ENCODE assay signal across 26 mouse cellular contexts in the genomic region with DNA sequence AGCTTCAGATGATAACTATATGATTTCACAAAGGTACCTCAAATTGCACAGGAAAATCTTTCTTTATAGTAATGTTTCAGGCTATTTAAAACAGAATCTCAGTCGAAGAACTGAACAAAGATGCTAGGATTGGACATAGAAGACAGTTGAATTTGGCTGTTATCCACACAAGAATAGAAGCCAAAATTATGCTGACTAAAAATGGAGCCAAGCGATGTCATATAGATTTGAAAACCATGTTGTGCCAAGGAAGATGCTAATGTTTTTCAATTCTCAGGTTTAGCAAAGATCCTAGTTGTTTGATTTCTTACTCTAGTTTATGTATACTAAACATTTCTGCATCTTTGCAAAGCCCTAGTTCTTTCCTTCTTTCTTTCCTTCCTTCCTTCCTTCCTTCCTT.
A peak's percentile ranks its signal among the peaks of the same experiment; 100 is the strongest.
DNase-seq lines count a peak whose midpoint lies in the region; ATAC-seq lines count a peak whose summit lies in the region.
"Had no signal": no experiment of that assay in that cellular context is flagged by ENCODE, and none has a peak within 500 bp of the region (broad histone marks: within the 10 kb centered on the region; RNA-seq: fewer than 3 reads in every experiment).

No protein-coding gene starts in this region.

- peak; percentile 68 for DNase-seq in forebrain, embryonic 14.5 days (ENCODE audit: low spot score)
- DNase-seq in forebrain, embryonic 10.5 days (ENCODE audit: extremely low spot score, low spot score), result no peak
- no peak for DNase-seq in frontal cortex, postnatal 25 days (ENCODE audit: low spot score in 2 of 2)
- peak; percentile 39 for DNase-seq in telencephalon, adult 2 months (ENCODE audit: low read depth, low spot score)
- DNase-seq in MN1 (ENCODE audit: low spot score), result no peak
- DNase-seq: adrenal gland, adult 2 months; adrenal gland, postnatal 10 days; adrenal gland, postnatal 25 days; B cell, adult 2 months; cerebellum, adult 11 months; cerebellum, adult 18-20 months; cerebellum, adult 8-10 months; cerebellum, adult 9-11 months; cerebellum, postnatal 14 days; cerebellum, postnatal 36 days; embryo, embryonic 11 days; gastrocnemius, adult 2 months had no signal

- H3K36me3 ChIP-seq in forebrain, embryonic 14.5 days (ENCODE audit: control insufficient read depth, insufficient read depth, low read length), result no peaks in the 10 kb centered on the region
- H3K36me3 ChIP-seq in forebrain, embryonic 10.5 days (replicated peaks), result no peaks in the 10 kb centered on the region
- no peaks in the 10 kb centered on the region for H3K36me3 ChIP-seq in forebrain, embryonic 16.5 days (ENCODE audit: control insufficient read depth, insufficient read depth)
- no peaks in the 10 kb centered on the region for H3K36me3 ChIP-seq in forebrain, embryonic 13.5 days (ENCODE audit: poor library complexity, severe bottlenecking)
- H3K36me3 ChIP-seq: embryonic facial prominence, embryonic 13.5 days; embryonic facial prominence, embryonic 15.5 days; G1E had no signal

- no peaks in the 10 kb centered on the region for H3K27me3 ChIP-seq in forebrain, embryonic 14.5 days (replicated peaks; ENCODE audit: control insufficient read depth, insufficient read depth, low read length)
- H3K27me3 ChIP-seq in forebrain, embryonic 10.5 days (ENCODE audit: poor library complexity, severe bottlenecking), result no peaks in the 10 kb centered on the region
- H3K27me3 ChIP-seq in forebrain, embryonic 16.5 days (replicated peaks; ENCODE audit: control insufficient read depth, insufficient read depth, low read length), result no peaks in the 10 kb centered on the region
- no peaks in the 10 kb centered on the region for H3K27me3 ChIP-seq in forebrain, embryonic 13.5 days
- H3K27me3 ChIP-seq: CH12.LX; embryonic facial prominence, embryonic 13.5 days; embryonic facial prominence, embryonic 15.5 days had no signal

- H3K4me2 ChIP-seq in forebrain, embryonic 14.5 days (ENCODE audit: low read length), result no peak overlapping the region
- H3K4me2 ChIP-seq in forebrain, embryonic 16.5 days (ENCODE audit: low read length), result no peak overlapping the region
- H3K4me2 ChIP-seq in forebrain, embryonic 13.5 days, result no peak overlapping the region
- H3K4me2 ChIP-seq: embryonic facial prominence, embryonic 13.5 days; embryonic facial prominence, embryonic 15.5 days had no signal

- WGBS in forebrain, embryonic 14.5 days, result 68% methylated on average over 2 of the region's 2 CpGs
- 75% methylated on average over 2 of the region's 2 CpGs for WGBS in forebrain, embryonic 10.5 days
- 55% methylated on average over 2 of the region's 2 CpGs for WGBS in forebrain, embryonic 16.5 days
- 74% methylated on average over 2 of the region's 2 CpGs for WGBS in forebrain, embryonic 13.5 days

- no peak for ATAC-seq in forebrain, embryonic 14.5 days
- ATAC-seq in forebrain, embryonic 16.5 days, result no peak
- no peak for ATAC-seq in forebrain, embryonic 13.5 days
- peak; percentile 38; the same call in 1 of the 2 replicates for ATAC-seq in frontal cortex, adult (ENCODE audit: low TSS enrichment)
- ATAC-seq: CD4-positive, CD25-positive, alpha-beta regulatory T cell, adult 4 months had no signal

- no peak overlapping the region for H3K4me3 ChIP-seq in forebrain, embryonic 14.5 days (ENCODE audit: low read depth, low read length)
- no peak overlapping the region for H3K4me3 ChIP-seq in forebrain, embryonic 10.5 days
- H3K4me3 ChIP-seq in forebrain, embryonic 16.5 days (replicated peaks; ENCODE audit: low read length), result no peak overlapping the region
- H3K4me3 ChIP-seq in forebrain, embryonic 13.5 days, result no peak overlapping the region
- H3K4me3 ChIP-seq: embryonic facial prominence, embryonic 13.5 days; embryonic facial prominence, embryonic 15.5 days; erythroblast, embryonic 14.5 days; gastrocnemius, adult 2 months had no signal

- no peak overlapping the region for H3K27ac ChIP-seq in forebrain, embryonic 14.5 days (ENCODE audit: low read depth, low read length)
- no peak overlapping the region for H3K27ac ChIP-seq in forebrain, embryonic 10.5 days
- H3K27ac ChIP-seq in forebrain, embryonic 16.5 days (ENCODE audit: low read length), result peak overlapping the region; percentile 67; the same call in 1 of the 2 replicates
- no peak overlapping the region for H3K27ac ChIP-seq in forebrain, embryonic 13.5 days
- H3K27ac ChIP-seq: embryonic facial prominence, embryonic 13.5 days; embryonic facial prominence, embryonic 15.5 days; gastrocnemius, adult 2 months had no signal

- no peak overlapping the region for H3K9ac ChIP-seq in forebrain, embryonic 14.5 days (ENCODE audit: low read length)
- H3K9ac ChIP-seq in forebrain, embryonic 16.5 days (replicated peaks; ENCODE audit: low read depth, low read length), result no peak overlapping the region
- H3K9ac ChIP-seq in forebrain, embryonic 13.5 days, result no peak overlapping the region
- H3K9ac ChIP-seq: embryonic facial prominence, embryonic 13.5 days; embryonic facial prominence, embryonic 15.5 days had no signal

- no peaks in the 10 kb centered on the region for H3K9me3 ChIP-seq in forebrain, embryonic 14.5 days (replicated peaks; ENCODE audit: control insufficient read depth, low read length)
- H3K9me3 ChIP-seq in forebrain, embryonic 10.5 days, result no peaks in the 10 kb centered on the region
- H3K9me3 ChIP-seq in forebrain, embryonic 16.5 days (ENCODE audit: control insufficient read depth, low read length), result no peaks in the 10 kb centered on the region
- H3K9me3 ChIP-seq in forebrain, embryonic 13.5 days (replicated peaks), result no peaks in the 10 kb centered on the region
- H3K9me3 ChIP-seq: embryonic facial prominence, embryonic 13.5 days; embryonic facial prominence, embryonic 15.5 days had no signal

- no peaks in the 10 kb centered on the region for H3K4me1 ChIP-seq in forebrain, embryonic 14.5 days (ENCODE audit: control insufficient read depth, insufficient read depth, low read length)
- H3K4me1 ChIP-seq in forebrain, embryonic 10.5 days, result no peaks in the 10 kb centered on the region
- peaks cover 3% of the 10 kb centered on the region; the same call in 1 of the 2 replicates for H3K4me1 ChIP-seq in forebrain, embryonic 16.5 days (replicated peaks; ENCODE audit: control insufficient read depth, insufficient read depth, low read length)
- no peaks in the 10 kb centered on the region for H3K4me1 ChIP-seq in forebrain, embryonic 13.5 days
- H3K4me1 ChIP-seq: embryonic facial prominence, embryonic 13.5 days; embryonic facial prominence, embryonic 15.5 days had no signal

Comparison
In these comparisons a context has a peak if more than half of its experiments do, and no peak if none do; other contexts are left out.
1. DNase-seq: peak in forebrain, embryonic 14.5 days (single experiment) and telencephalon, adult 2 months (single experiment); none in forebrain, embryonic 10.5 days (single experiment), frontal cortex, postnatal 25 days (0 of 2) and MN1 (single experiment).